Mouse (Mus musculus) v-Abl transformed pro-B cells (cell line): ENCODE measurements around the gene Lancl1.

ENCODE experiments used
- in situ Hi-C, 2 experiments: fragments of 400-800 bp; cut with MboI; formaldehyde crosslinking; loops; one replicate each; pipeline ENCODE4 v1.15.1; 2025; ENCODE audit not compliant: unreplicated experiment in 2 of 2

Gene Lancl1

DNA sequence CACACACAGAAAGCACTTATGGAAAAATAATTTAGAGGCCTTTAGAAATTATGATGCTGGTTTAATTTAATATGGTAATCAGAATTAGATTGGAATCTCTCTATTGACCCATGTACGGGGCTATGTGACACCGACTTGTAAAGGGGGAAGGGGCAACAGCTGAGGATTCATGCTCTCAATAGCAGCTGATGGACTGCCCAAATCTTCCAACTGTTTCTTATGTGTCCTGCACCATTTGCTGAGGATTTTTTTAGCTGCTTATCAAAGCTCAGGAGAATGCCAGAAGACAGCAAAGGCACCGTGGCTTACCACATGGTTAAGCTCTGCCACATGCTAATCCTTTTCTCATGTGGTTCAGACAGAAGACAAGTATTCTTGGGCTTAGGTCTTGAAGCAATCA is 87.6 kb downstream of the Lancl1 start:
- in situ Hi-C loops: no loop called here
